Mouse (Mus musculus) MEL (cell line): ENCODE measurements around the gene Cav2. TPM values are rescaled to one million over a fixed set of nuclear protein-coding genes. Genes with fewer than 3 reads are reported as not detected.

Source experiments
- DNase-seq: peaks from one replicate; pipeline ENCODE4 v3.0.0; 2011; ENCODE audit warnings: low read depth, low spot score
- H3K27ac ChIP-seq: 2 replicates; pipeline ENCODE4 v1.5.1; 2012; ENCODE audit warnings: low read depth, mild to moderate bottlenecking, control low read depth, low read length, moderate library complexity; ENCODE audit not compliant: control insufficient read depth
- H3K27me3 ChIP-seq, 2 experiments: fragments of 150-350 bp in 1 of 2; sonication (generic) in 1 of 2; 2 replicates each; pipeline ENCODE4 v1.6.1; 2012; ENCODE audit warnings: low read length in 2 of 2, mild to moderate bottlenecking in 2 of 2, improper control_type of control experiment in 1 of 2, moderate library complexity in 1 of 2; ENCODE audit not compliant: insufficient read depth in 2 of 2, control insufficient read depth in 1 of 2
- H3K36me3 ChIP-seq, 2 experiments: 2 replicates each; pipeline ENCODE4 v1.6.1; 2012 to 2014; ENCODE audit warnings: low read length in 2 of 2, improper control_type of control experiment in 1 of 2, inconsistent platforms in 1 of 2, mild to moderate bottlenecking in 1 of 2; ENCODE audit not compliant: insufficient read depth in 2 of 2, control insufficient read depth in 1 of 2
- H3K4me1 ChIP-seq, 2 experiments: fragments of 150-350 bp in 1 of 2; sonication (generic) in 1 of 2; 2 replicates each; pipeline ENCODE4 v1.6.1; 2012; ENCODE audit warnings: low read length in 2 of 2, improper control_type of control experiment in 1 of 2, mild to moderate bottlenecking in 1 of 2; ENCODE audit not compliant: insufficient read depth in 2 of 2, control insufficient read depth in 1 of 2
- H3K4me3 ChIP-seq, 2 experiments: fragments of 150-350 bp in 1 of 2; sonication (generic) in 1 of 2; 2 replicates each; pipeline ENCODE4 v1.5.1; 2012; ENCODE audit warnings: low read depth in 2 of 2, low read length in 2 of 2, mild to moderate bottlenecking in 2 of 2, moderate library complexity in 2 of 2, control low read depth in 1 of 2, improper control_type of control experiment in 1 of 2; ENCODE audit not compliant: control insufficient read depth in 1 of 2, insufficient read depth in 1 of 2
- H3K79me2 ChIP-seq: 2 replicates; pipeline ENCODE4 v1.6.1; 2012; ENCODE audit warnings: mild to moderate bottlenecking, low read length, moderate library complexity; ENCODE audit not compliant: control insufficient read depth, poor library complexity, insufficient read depth
- H3K9ac ChIP-seq: 2 replicates; pipeline ENCODE4 v1.6.1; 2012; ENCODE audit warnings: low read depth, mild to moderate bottlenecking, control low read depth, low read length, moderate library complexity; ENCODE audit not compliant: control insufficient read depth, poor library complexity, severe bottlenecking
- H3K9me3 ChIP-seq: fragments of 150-350 bp; sonication (generic); replicated peaks from 2 replicates; pipeline ENCODE4 v1.6.1; 2012; ENCODE audit warnings: mild to moderate bottlenecking, low read length, improper control_type of control experiment, moderate library complexity; ENCODE audit not compliant: insufficient read depth
- BHLHE40 ChIP-seq: IDR thresholded peaks from 2 replicates; pipeline ENCODE4 v1.6.1; 2012; ENCODE audit warnings: low read depth, mild to moderate bottlenecking, inconsistent platforms, low read length, improper control_type of control experiment, borderline replicate concordance
- CHD2 ChIP-seq: IDR thresholded peaks from 2 replicates; pipeline ENCODE4 v1.6.1; 2011; ENCODE audit warnings: low read length, improper control_type of control experiment
- CTCF ChIP-seq, 3 experiments: IDR thresholded peaks in 2 of 3; conservative IDR thresholded peaks in 1 of 3; 2 replicates each; pipeline ENCODE4 v1.5.1; 2011 to 2012; ENCODE audit warnings: low read length in 3 of 3, low read depth in 2 of 3, mild to moderate bottlenecking in 2 of 3, improper control_type of control experiment in 1 of 3, inconsistent platforms in 1 of 3, mixed read lengths in 1 of 3, moderate library complexity in 1 of 3; ENCODE audit not compliant: control insufficient read depth in 1 of 3, insufficient read depth in 1 of 3, poor library complexity in 1 of 3, severe bottlenecking in 1 of 3
- E2F4 ChIP-seq: IDR thresholded peaks from 2 replicates; pipeline ENCODE4 v1.6.1; 2011; ENCODE audit warnings: low read depth, low read length, improper control_type of control experiment, borderline replicate concordance
- EP300 ChIP-seq, 2 experiments: IDR thresholded peaks; 2 replicates each; pipeline ENCODE4 v1.6.1; 2011; ENCODE audit warnings: improper control_type of control experiment in 2 of 2, low read length in 2 of 2, low read depth in 1 of 2, mild to moderate bottlenecking in 1 of 2
- GABPA ChIP-seq: IDR thresholded peaks from 2 replicates; pipeline ENCODE4 v1.6.1; 2012; ENCODE audit warnings: low read depth, mild to moderate bottlenecking, inconsistent platforms, low read length, improper control_type of control experiment, moderate library complexity
- GATA1 ChIP-seq: IDR thresholded peaks from 2 replicates; pipeline ENCODE4 v1.6.1; 2011; ENCODE audit warnings: low read depth, low read length, improper control_type of control experiment
- HCFC1 ChIP-seq: IDR thresholded peaks from 2 replicates; pipeline ENCODE4 v1.6.1; 2012; ENCODE audit warnings: low read depth, mild to moderate bottlenecking, inconsistent platforms, low read length, improper control_type of control experiment, moderate library complexity
- JUND ChIP-seq: IDR thresholded peaks from 2 replicates; pipeline ENCODE4 v1.6.1; 2011; ENCODE audit warnings: low read depth, mild to moderate bottlenecking, improper control_type of control experiment, low read length
- MAFK ChIP-seq: IDR thresholded peaks from 2 replicates; pipeline ENCODE4 v1.6.1; 2011; ENCODE audit warnings: low read depth, mild to moderate bottlenecking, low read length, improper control_type of control experiment, borderline replicate concordance
- MYB ChIP-seq: IDR thresholded peaks from 2 replicates; pipeline ENCODE4 v1.6.1; 2011; ENCODE audit warnings: mild to moderate bottlenecking, low read depth, low read length, improper control_type of control experiment
- MYC ChIP-seq: IDR thresholded peaks from 2 replicates; pipeline ENCODE4 v1.6.1; 2011; ENCODE audit warnings: low read depth, mild to moderate bottlenecking, low read length, improper control_type of control experiment, moderate library complexity
- NELFE ChIP-seq: IDR thresholded peaks from 2 replicates; pipeline ENCODE4 v1.6.1; 2011; ENCODE audit warnings: low read depth, low read length, improper control_type of control experiment
- POLR2AphosphoS2 ChIP-seq: IDR thresholded peaks from 2 replicates; pipeline ENCODE4 v1.6.1; 2011; ENCODE audit warnings: low read length, improper control_type of control experiment
- RAD21 ChIP-seq: IDR thresholded peaks from 2 replicates; pipeline ENCODE4 v1.6.1; 2011; ENCODE audit warnings: mild to moderate bottlenecking, low read depth, low read length, improper control_type of control experiment
- RCOR1 ChIP-seq: IDR thresholded peaks from 2 replicates; pipeline ENCODE4 v1.6.1; 2012; ENCODE audit warnings: low read depth, mild to moderate bottlenecking, inconsistent platforms, low read length, improper control_type of control experiment
- TBP ChIP-seq: IDR thresholded peaks from 2 replicates; pipeline ENCODE4 v1.8.0; 2011; ENCODE audit warnings: low read depth, low read length, improper control_type of control experiment
- TCF12 ChIP-seq: IDR thresholded peaks from 2 replicates; pipeline ENCODE4 v1.6.1; 2014; ENCODE audit warnings: low read depth, mild to moderate bottlenecking, inconsistent platforms, low read length, improper control_type of control experiment, moderate library complexity
- USF2 ChIP-seq, 2 experiments: IDR thresholded peaks; 2 replicates each; pipeline ENCODE4 v1.6.1; 2011 to 2012; ENCODE audit warnings: improper control_type of control experiment in 2 of 2, low read length in 2 of 2, borderline replicate concordance in 1 of 2, inconsistent platforms in 1 of 2, low read depth in 1 of 2, mild to moderate bottlenecking in 1 of 2; ENCODE audit not compliant: insufficient read depth in 1 of 2
- polyA plus RNA-seq, 2 experiments: library from polyadenylated mRNA; stranded (reverse) in 1 of 2; unstranded in 1 of 2; fragments of >175 nt in 1 of 2; fragments of >200 nt in 1 of 2; gene quantifications; 2 replicates each; pipeline versions ENCODE4 v1.2.1 to v1.2.4; 2012; ENCODE audit warnings: low replicate concordance in 2 of 2, low read depth in 1 of 2; ENCODE audit not compliant: insufficient read length in 2 of 2, insufficient read depth in 1 of 2, missing spikeins in 1 of 2
- total RNA-seq: library from RNA; depleted of rRNA; stranded (reverse); fragments of 300-350 nt; gene quantifications from 2 replicates; pipeline ENCODE4 v1.2.3, GENCODE M21; 2012

The Cav2 gene
- total and polyA plus RNA-seq, 3 experiments: not detected

DNA sequence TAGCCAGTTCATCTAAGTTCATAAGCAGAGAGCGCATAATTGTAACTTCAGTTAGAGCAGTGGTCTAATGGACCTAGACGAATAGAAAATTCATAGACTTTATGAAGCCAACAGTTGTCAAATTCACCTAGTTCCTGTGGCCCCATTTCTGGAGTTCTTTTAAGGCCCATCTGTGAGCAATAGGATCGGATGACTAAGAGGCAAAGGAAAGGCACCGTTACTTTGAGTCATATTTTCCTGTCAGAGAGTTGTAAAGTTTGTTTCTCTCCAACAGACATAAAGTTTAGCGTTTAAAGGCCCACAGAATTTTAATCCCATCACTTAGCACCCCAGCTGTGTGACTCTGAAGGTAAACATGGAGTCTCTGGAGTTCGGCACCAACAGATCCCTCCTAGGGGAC is 41.0 kb downstream of the Cav2 start:
- DNase-seq: no peak
- Histone ChIP-seq H3K4me1 (no peaks in the 10 kb centered on the region), H3K36me3 (no peaks in the 10 kb centered on the region), H3K9ac (no peak overlapping the region), H3K79me2 (no peaks in the 10 kb centered on the region), H3K27ac (no peak overlapping the region), H3K4me3 (no peak overlapping the region), H3K27me3 (no peaks in the 10 kb centered on the region), H3K9me3 (no peaks in the 10 kb centered on the region)
- no peak for TF ChIP-seq RCOR1
- no peak for TF ChIP-seq CHD2
- TF ChIP-seq POLR2AphosphoS2: no peak
- TF ChIP-seq RAD21: no peak
- no peak for TF ChIP-seq HCFC1
- TF ChIP-seq MAFK: no peak
- no peak for TF ChIP-seq NELFE
- no peak for TF ChIP-seq TCF12
- TF ChIP-seq TBP: no peak
- no peak for TF ChIP-seq JUND
- no peak for TF ChIP-seq EP300 (IDR thresholded peaks at IDR 0.05; ENCODE audit: low read depth in 1 of 2, low read length in 2 of 2)
- TF ChIP-seq CTCF (IDR thresholded peaks at IDR 0.05 in 2 of 3, conservative IDR thresholded peaks at IDR 0.05 in 1 of 3; ENCODE audit: control insufficient read depth in 1 of 3, insufficient read depth in 1 of 3, low read depth in 2 of 3, low read length in 3 of 3, poor library complexity in 1 of 3, severe bottlenecking in 1 of 3): no peak
- TF ChIP-seq E2F4: no peak
- no peak for TF ChIP-seq MYC
- no peak for TF ChIP-seq BHLHE40

DNA sequence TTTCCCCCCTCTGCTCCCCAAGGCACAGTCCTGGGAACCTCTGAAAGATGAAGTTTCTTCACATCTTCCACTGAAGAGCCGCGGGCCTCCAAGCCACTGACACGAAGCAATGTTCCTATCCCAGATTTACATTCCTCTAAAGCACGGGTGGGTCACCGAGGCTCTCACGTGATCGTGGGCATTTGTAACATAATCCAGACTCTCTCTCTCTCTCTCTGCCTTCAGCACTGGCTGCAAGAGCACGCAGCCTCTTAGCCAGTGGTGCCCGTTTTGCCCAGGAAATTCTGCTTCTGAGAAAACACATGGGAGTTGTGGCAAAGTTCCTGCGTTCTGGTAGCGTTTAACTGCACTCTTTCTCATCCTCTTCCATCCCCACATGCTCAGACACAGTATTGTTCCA is 46.2 kb downstream of the Cav2 start:
- H3K27ac ChIP-seq: no peak overlapping the region
- H3K79me2 ChIP-seq: no peaks in the 10 kb centered on the region
- H3K9me3 ChIP-seq: no peaks in the 10 kb centered on the region
- TF ChIP-seq USF2 (IDR thresholded peaks at IDR 0.05; ENCODE audit: borderline replicate concordance in 1 of 2, insufficient read depth in 1 of 2, low read depth in 1 of 2, low read length in 2 of 2) (no peak), MAFK (no peak), BHLHE40 (no peak), GATA1 (no peak), HCFC1 (no peak), MYB (no peak), GABPA (no peak)
- TF ChIP-seq, all 39 proteins: peak for 0
- DNase-seq: no peak
- Histone ChIP-seq H3K4me1 (no peaks in the 10 kb centered on the region), H3K36me3 (no peaks in the 10 kb centered on the region), H3K9ac (no peak overlapping the region), H3K27me3 (no peaks in the 10 kb centered on the region), H3K4me3 (no peak overlapping the region)
